ENCODE assay signal across 29 mouse cellular contexts in genomic region chr13:82570925-82571324, GRCm38 (mm10).
"Had no signal": no experiment of that assay in that cellular context is flagged by ENCODE, and none has a peak within 500 bp of the region (broad histone marks: within the 10 kb centered on the region; RNA-seq: fewer than 3 reads in every experiment).

No protein-coding gene starts in this region.

- H3K27ac ChIP-seq: embryonic facial prominence, embryonic 10.5 days; embryonic facial prominence, embryonic 12.5 days; embryonic facial prominence, embryonic 13.5 days; embryonic facial prominence, embryonic 15.5 days; forebrain, embryonic 10.5 days; forebrain, embryonic 12.5 days; forebrain, embryonic 13.5 days; forebrain, embryonic 15.5 days; gastrocnemius, adult 2 months; heart, adult 2 months had no signal

- H3K4me3 ChIP-seq: embryonic facial prominence, embryonic 10.5 days; embryonic facial prominence, embryonic 12.5 days; embryonic facial prominence, embryonic 13.5 days; embryonic facial prominence, embryonic 15.5 days; erythroblast, embryonic 14.5 days; forebrain, embryonic 10.5 days; forebrain, embryonic 12.5 days; forebrain, embryonic 13.5 days; forebrain, embryonic 15.5 days; gastrocnemius, adult 2 months; heart, adult 2 months had no signal

- ATAC-seq: forebrain, embryonic 13.5 days; forebrain, embryonic 14.5 days; forebrain, embryonic 15.5 days; forebrain, embryonic 16.5 days; forebrain, postnatal 0 days had no signal

- DNase-seq: cerebellum, adult 2 months; cerebellum, adult 8-10 months; cerebellum, adult 9-10 months; cerebellum, adult 9-11 months; cerebellum, postnatal 10 days; cerebellum, postnatal 14 days; cerebellum, postnatal 25 days; cerebellum, postnatal 36 days; embryo, embryonic 11 days; forebrain, postnatal 0 days; gastrocnemius, adult 2 months; gastrocnemius, postnatal 10 days; gastrocnemius, postnatal 14 days; gastrocnemius, postnatal 25 days; gastrocnemius, postnatal 36 days; heart, adult 11 months; heart, adult 18-20 months; heart, adult 2 months had no signal
